Mouse (Mus musculus) heart, postnatal 10 days (tissue): ENCODE measurements around the gene Rabgap1l. TPM values are rescaled to one million over a fixed set of nuclear protein-coding genes. Genes with fewer than 3 reads are reported as not detected.
A peak's percentile ranks its signal among the peaks of the same experiment; 100 is the strongest.

Experiments
- DNase-seq, 2 experiments: peaks; one replicate each; pipeline ENCODE4 v3.0.0; 2021
- intact Hi-C: fragments of 180-260 bp; cut with DNase I; formaldehyde crosslinking; loops from one replicate; pipeline ENCODE4 v1.15.1; 2025
- total RNA-seq, 2 experiments: library from RNA; stranded (reverse); gene quantifications; 2 replicates each; pipeline ENCODE4 v1.2.3; 2021

Rabgap1l gene
- 10 to 100 TPM; 89.0 to 92.4 TPM for total RNA-seq

DNA sequence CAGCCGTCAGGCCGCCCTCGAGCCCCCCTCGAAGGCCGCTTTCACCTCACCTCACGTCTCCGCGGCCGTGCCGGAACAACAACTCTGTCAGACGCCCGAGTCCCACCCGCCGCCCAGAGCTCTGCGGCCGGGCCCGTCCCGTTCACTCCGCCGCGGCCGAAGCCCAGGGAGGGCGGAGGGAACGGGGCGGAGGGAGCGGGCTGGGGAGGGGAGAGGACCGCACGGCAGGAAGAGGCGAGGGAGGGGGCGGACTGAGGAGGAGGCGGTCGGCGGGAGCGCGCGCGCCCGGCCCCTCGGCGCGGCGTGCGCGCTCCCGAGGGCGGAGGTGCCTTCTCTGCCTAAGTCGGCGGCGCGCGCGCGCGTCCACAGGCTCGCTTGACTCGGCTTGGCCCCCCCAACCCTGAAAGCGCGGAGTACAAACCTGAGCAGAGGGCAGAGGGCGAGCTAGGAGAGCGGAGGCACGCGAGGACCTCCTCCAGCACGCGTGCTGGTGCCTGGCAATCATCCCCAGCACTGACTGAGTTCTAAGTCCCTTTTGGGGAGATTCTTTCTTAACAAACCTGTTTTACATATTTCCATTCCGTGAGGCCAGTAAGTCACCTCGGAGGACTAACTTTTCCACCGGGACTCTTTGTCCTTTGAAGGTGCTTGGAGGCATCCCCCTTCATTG is at the start of gene Rabgap1l:
Gene Rabgap1l, minus strand, starts transcription at position 526 of the 670 bp plus-strand sequence.
- intact Hi-C loops: loop anchor here (2.0 to 5.0 kb wide), 3 partner anchors 36 to 109 kb away; no protein-coding TSS in a partner anchor

GRCm38 (mm10) chr1:160842567-160842966 is 49.6 kb upstream of the Rabgap1l start:
- peak in 1 of 2 experiments; percentile 15 for DNase-seq
- intact Hi-C loops: no loop called here

More for the DNA sequence above, at the start of gene Rabgap1l:
- DNase-seq: peak; percentile 88

- no peak for DNase-seq
- intact Hi-C loops: no loop called here
These were observed 47.6 kb upstream of the Rabgap1l start for GRCm38 (mm10) chr1:160840618-160841017.

- no peak for DNase-seq
- intact Hi-C loops: no loop called here
These were observed 46.1 kb upstream of the Rabgap1l start for GRCm38 (mm10) chr1:160839095-160839494.

DNA sequence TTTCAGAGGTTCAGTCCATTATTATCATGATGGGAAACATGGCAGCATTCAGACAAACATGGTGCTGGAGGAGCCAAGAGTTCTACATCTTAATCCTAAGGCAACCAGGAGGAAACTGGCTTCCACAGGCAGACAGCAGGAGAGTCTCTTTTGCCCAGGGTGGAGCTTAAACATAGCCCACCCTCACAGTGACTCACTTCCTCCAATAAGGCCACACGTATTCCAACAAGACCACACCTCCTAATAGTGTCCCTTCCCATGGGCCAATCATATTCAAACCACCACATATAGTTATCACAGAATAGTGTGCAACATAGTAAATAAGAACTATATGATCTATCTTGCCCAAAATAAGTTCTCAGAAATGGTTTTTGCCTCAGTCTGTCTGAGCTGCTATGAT is 41.4 kb upstream of the Rabgap1l start:
- intact Hi-C loops: no loop called here
- no peak for DNase-seq

DNA sequence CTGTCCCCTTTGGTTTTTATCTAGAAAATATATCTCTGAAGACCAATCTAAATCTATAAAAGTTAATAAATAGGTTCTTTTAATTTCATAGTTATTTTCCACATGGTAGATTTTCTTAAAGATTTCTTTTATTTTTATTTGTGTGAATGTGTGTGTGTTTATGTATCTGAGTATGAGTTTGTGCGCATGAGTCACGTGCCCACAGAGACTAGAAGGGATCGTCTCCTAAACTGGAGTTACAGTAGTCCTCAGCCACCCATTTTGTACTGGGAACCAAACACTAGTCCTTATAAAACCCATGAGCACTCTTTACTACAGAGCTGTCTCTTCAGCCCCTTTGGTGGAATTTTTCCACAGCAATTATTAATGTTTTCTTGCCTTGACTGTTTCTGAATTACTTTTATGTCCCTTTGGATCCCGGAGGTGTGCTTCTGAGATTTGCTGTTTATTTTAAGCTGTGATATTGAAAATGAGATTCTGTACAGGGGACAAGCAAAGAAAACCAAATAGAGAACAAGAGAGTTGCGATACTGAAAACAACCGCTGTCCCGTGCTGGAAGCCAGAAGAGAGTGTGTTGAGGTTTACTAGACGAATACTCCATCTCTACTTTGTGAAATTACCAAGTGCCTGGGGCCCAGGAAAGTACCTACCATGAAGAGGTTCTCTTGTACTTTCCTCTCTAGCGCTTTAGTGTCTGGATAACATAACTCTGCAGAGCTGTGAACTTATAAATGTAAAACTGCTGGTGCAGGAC is 39.4 kb upstream of the Rabgap1l start:
- intact Hi-C loops: no loop called here

GRCm38 (mm10) chr1:160830608-160831498 is 37.8 kb upstream of the Rabgap1l start:
- no peak for DNase-seq
- intact Hi-C loops: no loop called here

More for the DNA sequence above, 39.4 kb upstream of the Rabgap1l start:
- no peak for DNase-seq

- intact Hi-C loops: no loop called here
- peak; percentile 44 for DNase-seq
These were observed 32.4 kb upstream of the Rabgap1l start for GRCm38 (mm10) chr1:160825441-160825856.

GRCm38 (mm10) chr1:160823638-160824037 is 30.6 kb upstream of the Rabgap1l start:
- DNase-seq: no peak
- intact Hi-C loops: no loop called here

DNA sequence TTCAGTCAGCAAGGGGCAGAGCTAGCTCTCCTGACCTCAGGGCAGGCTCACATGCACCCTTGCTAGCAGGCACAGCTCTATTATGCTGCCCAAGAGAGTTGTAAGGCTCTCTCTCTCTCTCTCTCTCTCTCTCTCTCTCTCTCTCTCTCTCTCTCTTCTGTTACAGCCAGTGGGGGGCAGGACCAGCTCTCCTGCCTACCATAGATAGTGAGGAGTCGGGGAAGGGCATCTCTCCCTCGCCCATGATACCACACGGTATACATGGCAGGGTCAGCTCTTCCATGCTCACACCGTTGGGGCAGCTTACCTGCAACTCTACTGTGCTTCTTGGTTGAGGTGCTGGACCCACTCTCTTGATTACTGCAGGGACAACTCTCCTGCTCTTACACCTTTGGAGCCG is 21.2 kb upstream of the Rabgap1l start:
- DNase-seq: no peak
- intact Hi-C loops: no loop called here

- intact Hi-C loops: no loop called here
- DNase-seq: no peak
These were observed 19.4 kb upstream of the Rabgap1l start for GRCm38 (mm10) chr1:160812428-160812827.

GRCm38 (mm10) chr1:160811930-160812329 is 18.9 kb upstream of the Rabgap1l start:
- intact Hi-C loops: no loop called here
- DNase-seq: no peak

- DNase-seq: no peak
- intact Hi-C loops: no loop called here
These were observed 12.3 kb upstream of the Rabgap1l start for GRCm38 (mm10) chr1:160805268-160805667.

- no peak for DNase-seq
- intact Hi-C loops: no loop called here
These were observed 7.0 kb upstream of the Rabgap1l start for GRCm38 (mm10) chr1:160799972-160800371.

- no peak for DNase-seq
- intact Hi-C loops: no loop called here
These were observed 2.0 kb upstream of the Rabgap1l start for GRCm38 (mm10) chr1:160795016-160795415.

DNA sequence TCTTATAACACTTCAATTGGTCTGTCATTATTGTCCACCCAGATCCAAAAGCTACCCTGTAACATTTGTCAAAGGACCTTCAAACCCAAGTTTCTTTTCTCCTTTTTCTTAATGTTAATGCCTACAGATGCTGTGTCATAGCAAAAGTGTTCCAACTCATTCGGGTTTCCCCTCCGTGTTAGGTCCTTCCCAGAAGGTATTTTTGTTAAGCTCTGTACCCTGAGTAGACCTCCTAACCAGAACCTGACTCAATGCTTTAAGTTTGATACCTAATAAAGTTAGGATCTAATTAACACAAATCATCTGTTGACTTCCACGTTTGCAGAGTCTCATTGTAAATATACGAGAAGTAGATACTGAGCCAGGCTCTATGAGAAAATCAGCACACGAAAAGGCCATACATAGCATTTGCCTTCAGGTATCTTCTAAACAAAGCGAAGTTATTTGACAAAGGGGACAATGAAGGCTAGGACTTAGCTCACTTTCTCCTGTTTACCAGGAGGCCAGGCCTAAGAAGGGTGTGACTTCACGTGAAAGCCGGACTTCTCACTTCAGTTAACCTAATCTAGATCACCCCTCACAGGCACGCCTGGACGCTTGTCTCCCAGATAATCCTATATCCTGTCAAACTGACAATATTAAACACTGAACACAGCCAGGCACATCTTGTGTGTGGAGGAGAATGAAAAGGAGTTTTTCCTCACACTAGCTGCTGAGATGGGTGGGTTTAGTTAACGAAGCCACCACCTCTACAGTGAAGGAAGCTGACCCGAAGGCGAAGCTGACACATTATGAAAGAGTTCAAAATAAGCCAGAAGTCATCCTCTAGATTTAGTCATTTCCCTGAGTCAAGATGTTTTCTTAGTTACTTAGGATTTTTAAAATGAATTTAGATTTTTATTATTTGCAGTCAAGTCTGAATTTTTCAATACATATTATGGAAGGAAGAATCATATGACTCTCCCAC is 1.1 kb upstream of the Rabgap1l start:
- intact Hi-C loops: loop anchor here (2.0 to 5.0 kb wide), 3 partner anchors 37 to 108 kb away; no protein-coding TSS in a partner anchor

GRCm38 (mm10) chr1:160792156-160792685 is 790 bp downstream of the Rabgap1l start:
- intact Hi-C loops: loop anchor here (2.0 to 5.0 kb wide), 3 partner anchors 35 to 110 kb away; no protein-coding TSS in a partner anchor
- DNase-seq: peak in 1 of 2 experiments; percentile 64

More for the DNA sequence above, 1.1 kb upstream of the Rabgap1l start:
- DNase-seq: no peak

DNA sequence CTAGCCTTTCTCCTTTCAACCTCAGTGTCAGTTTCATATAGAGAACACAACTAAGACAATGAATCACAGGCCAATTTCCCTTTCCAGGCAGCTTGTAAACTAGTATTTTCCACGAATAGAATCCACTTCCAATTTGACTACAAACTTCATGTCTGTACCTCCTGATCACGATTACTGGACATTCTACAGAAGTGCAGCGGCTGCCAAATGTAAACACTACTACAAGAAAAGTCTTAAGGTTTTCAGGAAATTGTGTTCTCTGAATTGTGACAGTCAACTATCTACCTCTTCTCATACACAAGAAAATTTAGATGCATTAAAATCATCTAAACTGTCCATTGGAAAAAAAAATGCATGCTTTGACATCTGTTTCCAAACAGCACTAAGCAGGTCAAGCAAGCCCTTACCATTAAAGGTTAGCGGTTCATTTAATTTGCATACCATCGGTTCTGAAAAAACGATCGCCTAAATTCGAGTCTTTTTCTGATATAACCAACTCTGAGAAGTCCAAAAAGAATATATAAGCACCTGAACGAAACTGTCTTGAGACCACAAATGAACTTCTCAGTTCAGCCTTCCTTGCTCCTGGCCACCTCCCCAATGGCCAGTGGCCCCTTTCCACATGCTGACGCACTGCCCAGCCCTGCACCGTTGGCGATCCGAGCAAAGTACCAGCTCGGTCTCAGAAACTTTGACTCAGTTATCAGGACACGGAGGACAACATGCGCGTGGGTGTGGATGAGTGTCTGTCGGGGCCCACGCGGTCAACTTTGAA is 1.4 kb downstream of the Rabgap1l start:
- DNase-seq: peak; percentile 59 to 61
- intact Hi-C loops: loop anchor here (2.0 to 5.0 kb wide), 3 partner anchors 34 to 111 kb away; no protein-coding TSS in a partner anchor
